Mouse (Mus musculus): ENCODE data around the gene Elf5. TPM values are rescaled to one million over a fixed set of nuclear protein-coding genes. Genes with fewer than 3 reads are reported as not detected.

Gene Elf5
- polyA plus RNA-seq (2015; fragmentation: Illumina TruSeq; extraction: RNeasy Lipid Tissue Mini Kit (QIAGEN cat#74804); ENCODE audit: low read depth, low replicate concordance) = 1.4 TPM

GRCm38 (mm10) chr2:103411348-103411747 lies at the start of gene Elf5:
Elf5 (plus strand) TSS chr2:103411688.

GRCm38 (mm10) chr2:103484617-103485401 lies 73.3 kb downstream of the Elf5 start, which contains the start of gene Cat:
Cat (minus strand) TSS chr2:103485160.

Other genes starting within 250 kb of the Elf5 start
- 0.31 TPM for gene Ehf, start 108.4 kb upstream of the Elf5 start, polyA plus RNA-seq (2015; fragmentation: Illumina TruSeq; extraction: RNeasy Lipid Tissue Mini Kit (QIAGEN cat#74804); ENCODE audit: low read depth, low replicate concordance)
- 42.9 TPM for gene Cat, start 73.5 kb downstream of the Elf5 start, polyA plus RNA-seq (2015; fragmentation: Illumina TruSeq; extraction: RNeasy Lipid Tissue Mini Kit (QIAGEN cat#74804); ENCODE audit: low read depth, low replicate concordance)
- 6.5 TPM for gene Abtb2, start 154.6 kb downstream of the Elf5 start, polyA plus RNA-seq (2015; fragmentation: Illumina TruSeq; extraction: RNeasy Lipid Tissue Mini Kit (QIAGEN cat#74804); ENCODE audit: low read depth, low replicate concordance)